Mouse (Mus musculus) erythroblast, embryonic 14.5 days (primary cell): ENCODE measurements around the gene Fez2.

Source experiments
- GATA1 ChIP-seq: IDR thresholded peaks from 2 replicates; pipeline ENCODE4 v1.6.1; 2012; ENCODE audit warnings: low read length, inconsistent platforms, mixed read lengths
- TAL1 ChIP-seq: IDR thresholded peaks from 3 replicates; pipeline ENCODE4 v1.6.1; 2012; ENCODE audit warnings: low read length, inconsistent platforms, mixed read lengths

GRCm38 (mm10) chr17:78331438-78331837 lies 86.5 kb downstream of the Fez2 start:
- no peak for TF ChIP-seq GATA1
- TF ChIP-seq TAL1: no peak
